Mouse (Mus musculus) testis, postnatal 10 days (tissue): ENCODE data around the gene Spock1.
A peak's percentile ranks its signal among the peaks of the same experiment; 100 is the strongest.

Source experiments
- DNase-seq: peaks from one replicate; pipeline ENCODE4 v3.0.0; 2021; ENCODE audit warnings: low spot score

Spock1 gene

GRCm38 (mm10) chr13:57806301-57806700 lies 101.8 kb downstream of the Spock1 start:
- DNase-seq = no peak

DNA sequence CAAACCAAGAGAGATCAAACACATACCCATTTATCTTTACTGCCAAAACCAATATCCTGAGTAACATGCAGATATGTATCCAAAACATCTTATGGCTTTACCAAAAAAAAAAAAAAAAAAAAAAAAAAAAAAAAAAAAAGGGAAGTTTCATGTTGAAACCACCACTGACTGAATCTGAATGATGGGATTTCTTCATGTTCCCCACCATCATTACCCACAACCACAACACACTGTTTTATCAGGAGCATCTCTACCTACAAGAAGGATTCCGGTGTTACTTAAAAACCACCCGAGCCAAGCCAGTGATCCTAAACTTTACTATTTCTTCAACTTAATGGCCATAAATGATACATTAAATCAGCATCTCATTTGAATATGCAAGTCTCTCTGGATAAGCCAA lies 109.5 kb downstream of the Spock1 start:
- no peak for DNase-seq

DNA sequence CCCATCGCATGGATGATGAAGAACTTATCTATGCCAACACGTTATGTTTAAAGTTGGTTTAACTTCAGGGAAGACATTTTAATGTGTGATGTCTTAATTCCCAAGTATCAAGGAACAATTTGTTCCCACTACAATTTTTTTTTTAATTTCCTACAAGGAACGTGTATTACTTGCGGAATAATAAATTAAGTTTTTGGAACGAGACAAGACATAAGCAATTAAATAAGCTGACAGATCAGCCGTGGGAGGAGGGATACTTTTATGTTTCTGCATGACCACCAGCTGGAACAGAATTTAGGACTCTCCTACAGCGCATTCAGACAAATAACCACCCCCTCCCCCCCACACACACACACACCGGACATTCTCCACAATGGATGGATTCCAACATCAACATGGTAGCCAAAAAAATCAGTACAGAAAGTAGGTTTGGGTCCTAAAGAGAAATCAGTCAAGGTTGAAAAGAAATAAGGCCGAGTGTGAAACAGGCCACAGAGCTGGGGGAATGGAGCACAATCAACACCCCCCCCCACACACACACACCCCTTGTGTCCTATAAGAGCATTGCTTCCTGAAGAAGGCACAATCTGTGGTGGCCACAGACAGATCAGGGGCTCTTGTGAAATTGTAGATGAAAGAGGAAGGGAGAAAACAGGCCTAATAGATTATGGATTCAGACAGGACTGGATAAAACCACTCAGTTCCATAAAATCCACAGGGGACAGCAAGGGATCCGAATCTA lies 111.0 kb downstream of the Spock1 start:
- DNase-seq = no peak

DNA sequence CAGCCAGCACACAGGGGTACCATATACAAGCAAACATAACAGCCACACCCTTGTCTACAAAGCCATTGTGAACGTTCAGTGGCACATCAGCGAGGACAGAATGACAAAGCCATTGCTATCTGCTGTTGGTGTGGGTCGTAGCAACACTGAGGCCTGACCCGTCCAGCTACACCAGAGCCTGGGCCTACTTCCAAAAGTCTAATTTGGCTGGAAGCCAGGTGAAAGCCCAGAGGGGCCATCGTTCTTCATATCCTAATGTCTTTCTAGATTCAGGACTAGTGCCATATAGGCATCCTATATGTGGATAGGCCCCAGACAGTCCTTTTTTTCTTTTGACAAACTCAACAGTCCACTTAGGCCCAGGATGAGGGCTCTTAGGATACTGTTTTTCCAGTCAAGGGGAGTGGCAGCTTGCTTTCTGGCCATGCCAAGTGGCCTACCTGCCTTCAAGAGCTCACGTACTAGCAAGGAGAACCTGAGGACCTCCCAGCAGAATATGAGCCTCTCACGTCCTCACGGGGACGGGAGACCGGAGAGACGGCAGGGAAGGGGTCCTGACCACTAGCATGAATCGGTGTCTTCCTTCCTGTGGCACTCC lies 114.4 kb downstream of the Spock1 start:
- no peak for DNase-seq

DNA sequence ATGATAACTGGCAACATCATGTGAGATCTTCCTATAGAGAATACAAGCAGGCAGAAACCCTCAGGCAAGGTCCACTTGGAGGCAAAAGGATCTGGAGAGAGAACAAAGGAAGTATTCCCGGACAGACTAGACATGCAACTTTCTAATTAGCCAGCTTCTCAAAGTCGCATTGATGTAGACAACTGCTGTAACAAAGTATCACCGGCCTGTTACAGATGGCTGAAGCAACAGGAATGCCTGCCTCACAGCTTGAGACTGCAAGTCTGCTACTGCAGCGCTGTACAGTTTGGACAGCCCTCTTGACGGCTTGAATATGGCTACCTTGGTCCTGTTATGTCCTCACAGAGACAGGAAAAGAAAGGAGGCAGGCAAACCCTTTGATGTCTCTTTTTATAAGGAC lies 118.3 kb downstream of the Spock1 start:
- no peak for DNase-seq

- no peak for DNase-seq
Measured at GRCm38 (mm10) chr13:57788299-57788698, 119.8 kb downstream of the Spock1 start.

- no peak for DNase-seq
Measured at GRCm38 (mm10) chr13:57786278-57786677, 121.9 kb downstream of the Spock1 start.

DNA sequence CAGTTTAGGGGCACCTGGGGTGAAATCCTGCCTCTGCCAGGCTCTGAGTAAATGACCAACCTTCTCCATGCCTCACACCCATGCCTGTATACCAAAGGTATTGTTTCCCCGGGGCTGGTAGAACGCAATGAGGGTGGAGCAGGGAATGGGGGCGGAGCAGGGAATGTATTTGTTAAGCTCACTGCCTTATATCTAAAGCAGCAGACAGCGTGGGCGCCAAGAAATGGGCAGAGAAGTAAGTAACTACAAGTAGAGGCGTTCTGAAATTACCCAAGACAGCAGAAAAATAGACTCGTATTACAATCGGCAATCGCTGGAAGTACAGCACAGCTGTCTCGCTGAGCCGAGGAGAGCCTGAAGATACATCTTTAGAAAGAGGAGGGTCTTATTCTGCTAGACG lies 125.2 kb downstream of the Spock1 start:
- DNase-seq = no peak

- no peak for DNase-seq
Measured at GRCm38 (mm10) chr13:57782107-57782561, 126.0 kb downstream of the Spock1 start.

DNA sequence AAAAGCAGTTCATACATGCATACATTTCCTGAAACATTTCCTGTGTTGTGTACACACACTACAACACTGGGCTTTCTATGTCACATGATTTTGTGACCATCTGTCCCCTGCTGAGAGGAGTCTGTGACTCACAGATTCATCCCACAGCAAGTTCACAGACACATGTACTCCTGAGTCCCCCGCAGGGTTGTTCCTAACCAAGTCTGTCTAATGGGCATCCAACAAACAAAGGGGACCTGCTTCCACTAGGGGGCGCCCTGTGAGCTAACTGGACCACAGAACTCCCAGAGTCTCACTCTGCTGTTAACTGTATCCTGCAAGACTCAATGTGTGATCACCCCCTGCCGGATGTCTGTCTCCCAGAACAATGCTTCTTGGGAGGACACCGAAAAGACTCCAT lies 129.0 kb downstream of the Spock1 start:
- peak; percentile 48 for DNase-seq

GRCm38 (mm10) chr13:57778524-57778923 lies 129.6 kb downstream of the Spock1 start:
- DNase-seq = no peak

- DNase-seq = no peak
Measured at GRCm38 (mm10) chr13:57771998-57772397, 136.1 kb downstream of the Spock1 start.

GRCm38 (mm10) chr13:57766721-57767120 lies 141.4 kb downstream of the Spock1 start:
- peak; percentile 48 for DNase-seq

GRCm38 (mm10) chr13:57761122-57761521 lies 147.0 kb downstream of the Spock1 start:
- DNase-seq = no peak

GRCm38 (mm10) chr13:57760618-57761017 lies 147.5 kb downstream of the Spock1 start:
- DNase-seq = no peak

DNA sequence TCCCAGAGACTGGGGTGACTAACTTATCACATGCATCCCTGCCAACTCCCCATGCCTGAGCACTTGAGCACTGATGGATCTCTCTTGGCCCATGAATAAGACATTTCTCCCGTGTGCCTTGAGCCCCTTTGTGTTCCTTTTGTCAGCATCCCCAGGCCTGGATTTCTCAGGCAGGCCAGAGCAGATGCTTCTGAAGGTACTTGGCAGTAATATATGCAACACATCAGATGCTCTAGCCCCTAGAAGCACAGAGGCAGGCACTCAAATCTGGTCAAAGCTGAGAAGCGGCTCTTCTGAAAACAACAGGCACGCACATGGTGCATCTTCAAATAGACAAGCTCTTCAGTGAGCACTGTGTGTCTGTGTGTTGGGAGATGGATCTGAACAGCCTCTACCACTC lies 151.8 kb downstream of the Spock1 start:
- no peak for DNase-seq

DNA sequence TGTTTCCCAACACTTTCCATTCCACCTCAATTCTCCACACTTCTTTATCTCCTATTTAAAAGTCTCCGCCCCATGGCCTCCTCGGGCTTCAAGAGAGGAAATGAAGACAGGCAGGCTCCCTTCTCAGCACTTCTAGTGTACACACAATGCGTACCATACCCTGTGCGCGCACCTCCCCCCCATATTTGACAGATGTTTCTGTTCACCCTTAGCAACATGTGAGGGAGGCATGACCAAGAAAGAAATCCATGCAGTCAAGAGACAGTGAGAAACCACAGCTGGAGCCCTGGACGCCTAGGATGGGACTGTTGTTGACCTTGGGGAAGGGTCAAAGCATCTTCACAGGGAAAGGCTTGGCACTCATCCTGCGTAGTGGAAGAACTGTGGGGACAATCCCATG lies 157.3 kb downstream of the Spock1 start:
- no peak for DNase-seq

- no peak for DNase-seq
Measured at GRCm38 (mm10) chr13:57744667-57745066, 163.5 kb downstream of the Spock1 start.

DNA sequence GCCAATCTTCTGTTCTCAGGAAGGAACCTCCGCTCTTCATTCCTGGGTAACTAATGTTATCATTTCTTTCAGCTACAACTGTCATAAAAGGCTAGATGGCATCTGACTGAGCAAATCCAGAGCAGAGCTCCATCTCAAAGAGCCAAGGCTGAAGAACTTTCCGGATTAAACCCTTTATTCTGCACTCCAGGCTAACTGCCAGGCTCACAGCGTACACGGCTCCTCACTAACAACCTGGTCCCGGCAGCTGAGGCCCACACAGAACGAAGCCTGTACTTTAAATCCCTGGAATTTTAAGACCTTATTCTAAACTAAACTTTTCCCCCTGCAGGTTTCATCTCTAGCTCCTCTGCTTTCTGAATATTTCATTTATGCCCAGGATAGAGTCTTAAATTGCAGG lies 166.9 kb downstream of the Spock1 start:
- no peak for DNase-seq

GRCm38 (mm10) chr13:57740473-57740872 lies 167.7 kb downstream of the Spock1 start:
- no peak for DNase-seq

DNA sequence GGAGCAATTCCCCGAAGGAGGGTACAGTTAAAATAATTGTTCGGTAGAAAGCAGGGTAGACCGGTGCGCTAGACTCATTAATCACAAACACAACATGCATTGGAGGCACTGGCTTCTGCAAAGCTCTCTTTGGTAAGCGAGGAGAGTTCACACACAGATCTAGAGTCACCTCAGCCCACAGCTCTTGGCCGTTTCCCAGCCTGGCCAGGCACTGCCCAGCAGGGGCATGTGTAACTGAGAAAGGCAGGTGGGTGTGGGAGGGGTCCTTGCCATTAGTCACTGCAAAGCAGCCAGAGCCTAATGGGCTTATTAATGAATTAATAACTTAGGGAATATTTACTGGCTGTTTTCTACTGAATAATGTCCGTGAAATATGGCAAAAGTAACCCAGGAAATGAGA lies 172.1 kb downstream of the Spock1 start:
- DNase-seq = no peak

DNA sequence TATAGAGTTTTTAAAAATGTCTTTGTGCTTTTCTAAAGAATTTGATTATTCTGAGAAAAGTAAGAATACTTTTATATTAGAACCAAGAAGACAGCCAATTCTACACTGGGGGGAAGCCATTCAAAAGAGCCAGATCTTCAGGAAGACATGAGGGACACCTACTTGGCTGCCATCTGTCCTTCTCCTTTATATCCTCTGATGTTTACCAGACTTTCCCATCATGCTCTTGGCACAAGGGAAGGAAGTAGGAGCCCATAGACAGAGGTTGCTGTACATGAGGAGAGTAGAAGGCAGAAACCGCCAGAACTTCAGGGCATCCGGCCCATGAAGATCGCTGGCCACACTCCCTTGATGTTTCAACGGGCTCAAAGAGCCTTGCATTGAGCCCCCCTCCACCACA lies 173.6 kb downstream of the Spock1 start:
- DNase-seq = no peak

DNA sequence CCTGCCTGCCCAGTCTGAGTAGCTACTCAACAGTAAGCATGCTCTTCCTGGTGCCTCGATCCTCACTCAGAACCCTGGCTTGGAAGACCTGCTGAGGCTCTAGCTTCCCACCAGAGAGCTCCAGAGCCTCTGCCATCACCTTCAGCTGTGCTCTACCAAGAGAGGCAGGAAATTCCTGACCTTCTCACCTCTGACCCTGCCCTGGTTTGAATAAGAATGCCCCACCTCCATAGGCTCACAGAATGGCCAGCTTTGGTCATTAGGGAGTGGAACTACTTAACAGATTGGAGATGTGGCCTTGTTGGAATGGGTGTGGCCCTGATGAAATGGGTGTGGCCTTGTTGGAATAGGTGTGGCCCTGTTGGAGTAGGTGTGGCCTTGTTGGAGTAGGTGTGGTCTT lies 174.6 kb downstream of the Spock1 start:
- no peak for DNase-seq

DNA sequence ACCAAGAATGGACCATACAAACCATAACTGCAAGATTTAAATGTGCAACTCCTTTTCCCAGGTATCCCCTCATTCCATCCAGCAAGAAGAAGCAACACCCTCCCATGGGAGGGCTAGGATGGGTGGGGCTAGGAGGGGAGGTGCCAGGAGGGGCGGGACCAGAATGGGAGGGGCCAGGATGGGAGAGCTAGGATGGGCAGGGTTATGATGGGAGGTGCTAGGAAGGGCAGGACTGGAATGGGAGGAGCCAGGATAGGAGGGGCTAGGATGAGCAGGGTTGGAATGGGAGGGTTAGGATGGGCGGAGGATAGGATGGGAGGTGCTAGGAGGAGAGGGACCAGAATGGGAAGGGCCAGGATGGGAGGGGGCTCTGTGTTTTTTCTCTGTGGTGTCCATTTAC lies 175.9 kb downstream of the Spock1 start:
- no peak for DNase-seq
